Mouse (Mus musculus): Measurements from ENCODE around the gene Cyp46a1.

DNA sequence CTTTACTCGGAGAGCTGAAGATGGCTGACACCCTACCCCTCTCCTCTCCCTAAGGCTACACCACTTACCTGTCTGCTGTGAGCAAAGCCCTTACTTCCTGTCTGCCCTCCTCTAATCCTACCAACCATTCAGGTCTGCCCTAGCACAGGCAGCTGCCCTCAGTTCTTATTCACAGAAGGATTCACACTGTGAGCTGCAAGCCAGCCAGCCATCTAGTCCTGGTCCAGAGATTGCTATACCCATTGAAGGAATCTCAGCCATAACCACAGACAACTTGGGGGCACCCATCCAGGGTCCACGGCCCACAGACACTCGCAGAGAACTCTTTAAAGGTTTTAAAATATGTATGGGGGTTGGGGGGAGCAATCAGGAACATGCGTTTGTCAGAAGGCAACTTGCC is 47.8 kb upstream of the Cyp46a1 start:
- TF ChIP-seq POLR2A (IDR thresholded peaks at IDR 0.05; ENCODE audit: insufficient read length, low read depth) (no peak), MAX (IDR thresholded peaks at IDR 0.05; ENCODE audit: low read depth) (no peak), TCF12 (IDR thresholded peaks at IDR 0.05; ENCODE audit: insufficient read depth, poor library complexity, severe bottlenecking) (no peak), POLR2AphosphoS2 (IDR thresholded peaks at IDR 0.05; ENCODE audit: insufficient read length, low read depth) (no peak), USF1 (IDR thresholded peaks at IDR 0.05; ENCODE audit: low read depth) (no peak), TCF3 (IDR thresholded peaks at IDR 0.05; ENCODE audit: insufficient read length, low read depth) (no peak)

Data from myocyte (in vitro differentiated cells).